Mouse (Mus musculus): ENCODE measurements around the gene Hmox1. TPM values are rescaled to one million over a fixed set of nuclear protein-coding genes. Genes with fewer than 3 reads are reported as not detected.
A peak's percentile ranks its signal among the peaks of the same experiment; 100 is the strongest.

Hmox1 gene
- polyA plus RNA-seq, 1 experiment from 2014 or later = 16.3 TPM

DNA sequence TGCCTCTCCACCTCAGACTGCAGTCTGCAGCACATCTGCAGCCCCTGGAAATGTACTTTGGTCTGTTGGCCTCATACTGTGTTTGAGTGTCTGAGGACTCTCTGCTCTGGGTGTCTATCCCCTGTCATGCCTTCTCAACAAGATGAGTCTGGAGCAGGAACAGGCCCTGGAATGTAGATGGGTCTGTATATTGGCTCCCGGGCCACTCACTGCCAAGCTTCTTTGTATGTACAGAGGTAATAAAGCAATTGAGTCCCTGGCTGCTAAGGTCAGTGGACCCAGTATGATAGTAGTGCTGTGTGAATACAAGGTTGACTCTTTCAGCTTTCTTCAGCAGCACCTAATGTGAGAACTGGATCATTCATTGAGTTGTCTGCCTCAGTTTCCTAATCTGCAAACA, 34.0 kb downstream of the Hmox1 start:
- 80% methylated on average over 1 of the region's 1 CpGs for WGBS
- Histone ChIP-seq H3K27ac (no peak overlapping the region), H3K36me3 (peaks cover 61% of the 10 kb centered on the region), H3K9ac (no peak overlapping the region), H3K4me2 (no peak overlapping the region), H3K9me3 (replicated peaks) (no peaks in the 10 kb centered on the region), H3K4me1 (replicated peaks) (no peaks in the 10 kb centered on the region), H3K27me3 (no peaks in the 10 kb centered on the region), H3K4me3 (no peak overlapping the region)
- no peak for ATAC-seq (replicated peaks; ENCODE audit: insufficient number of reproducible peaks, insufficient read depth, low FRiP score, low read depth)

DNA sequence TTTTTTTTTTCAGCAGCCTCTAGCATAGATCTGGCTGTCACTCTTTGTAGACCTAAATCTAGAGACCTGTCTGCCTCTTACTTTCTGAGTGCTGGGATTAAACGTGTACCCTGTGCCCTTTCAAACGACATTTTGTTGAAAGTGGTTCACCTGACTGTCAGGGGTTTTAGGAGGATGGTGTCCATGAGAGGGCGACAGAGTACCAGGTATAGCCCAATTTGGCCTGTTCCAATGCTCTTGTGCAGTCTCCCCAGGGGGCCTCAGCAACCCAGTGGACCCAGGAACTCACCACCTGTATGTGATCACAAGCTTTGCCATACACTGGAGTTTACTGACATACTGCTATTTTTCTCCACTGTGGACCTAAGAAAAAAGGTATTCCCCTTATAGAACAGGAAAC, 39.1 kb downstream of the Hmox1 start:
- no peak for ATAC-seq (replicated peaks; ENCODE audit: insufficient number of reproducible peaks, insufficient read depth, low FRiP score, low read depth)
- Histone ChIP-seq H3K4me3 (no peak overlapping the region), H3K4me2 (no peak overlapping the region), H3K9ac (no peak overlapping the region), H3K27ac (no peak overlapping the region), H3K4me1 (replicated peaks) (peaks cover 17% of the 10 kb centered on the region), H3K27me3 (no peaks in the 10 kb centered on the region), H3K9me3 (replicated peaks) (no peaks in the 10 kb centered on the region), H3K36me3 (peaks cover 14% of the 10 kb centered on the region)
- 9% methylated on average over 3 of the region's 3 CpGs for WGBS

DNA sequence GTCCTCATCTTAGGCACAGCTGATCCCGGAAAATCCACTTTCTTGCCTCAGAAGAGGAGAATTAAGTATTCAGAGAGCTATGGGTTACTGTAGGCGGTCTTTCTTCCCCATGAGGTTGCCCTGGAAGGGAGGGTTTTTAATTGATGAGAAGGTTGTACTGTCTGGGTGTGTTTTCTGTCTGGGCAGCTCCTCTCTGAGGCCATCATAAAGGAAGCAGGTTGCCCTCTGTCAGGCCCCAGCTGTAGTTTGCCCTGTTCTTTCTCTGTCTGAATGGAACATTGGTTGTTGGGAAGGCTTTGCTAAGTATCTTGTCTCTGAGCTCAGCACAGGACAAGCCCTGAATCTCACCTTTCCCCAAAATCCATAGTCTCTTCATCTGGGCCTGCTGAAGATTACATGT, 40.0 kb downstream of the Hmox1 start:
- Histone ChIP-seq H3K4me1 (replicated peaks) (peaks cover 17% of the 10 kb centered on the region), H3K4me3 (no peak overlapping the region), H3K27me3 (no peaks in the 10 kb centered on the region), H3K9me3 (replicated peaks) (no peaks in the 10 kb centered on the region), H3K36me3 (peaks cover 8% of the 10 kb centered on the region), H3K27ac (no peak overlapping the region), H3K9ac (no peak overlapping the region), H3K4me2 (no peak overlapping the region)
- ATAC-seq (replicated peaks; ENCODE audit: insufficient number of reproducible peaks, insufficient read depth, low FRiP score, low read depth) = no peak
- 96% methylated on average over 2 of the region's 2 CpGs for WGBS

DNA sequence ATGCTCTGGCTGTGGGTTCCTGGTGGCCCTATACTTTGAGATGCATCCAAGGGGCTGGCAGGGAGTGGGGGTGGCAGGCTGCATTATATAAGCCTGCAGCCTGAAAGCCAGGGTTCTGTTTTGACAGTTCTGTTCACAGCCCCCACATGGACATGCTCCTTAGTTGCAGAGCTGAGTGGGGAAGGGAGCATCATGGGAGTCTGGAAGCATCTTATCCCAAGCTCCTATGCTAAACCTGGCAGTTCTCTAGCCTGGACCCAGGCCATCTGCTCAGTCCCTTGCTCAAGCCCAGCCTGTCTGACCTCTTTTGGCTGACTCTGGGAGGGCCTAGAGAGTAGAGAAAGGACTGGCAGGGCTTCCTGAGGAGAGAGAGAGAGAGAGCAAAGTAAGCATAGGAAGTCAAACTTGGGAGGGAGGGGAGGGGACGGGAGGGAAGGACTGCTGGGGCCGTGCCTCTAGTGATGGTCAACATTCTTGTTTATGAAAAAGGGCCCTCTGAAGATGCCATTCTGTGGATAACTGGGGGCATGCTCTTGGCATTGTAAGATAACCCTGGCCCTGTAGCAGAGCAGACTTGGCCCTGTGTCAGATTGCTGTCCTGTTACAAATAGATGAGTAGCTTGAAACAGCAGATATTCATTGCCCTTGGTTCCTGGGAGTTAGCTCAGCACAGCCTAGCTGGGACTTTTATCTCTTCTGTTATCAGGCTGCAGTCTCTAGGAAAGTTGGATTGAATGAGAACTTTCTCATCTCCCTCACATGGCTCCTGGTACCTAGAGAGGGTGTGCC, 41.4 kb downstream of the Hmox1 start:
- ATAC-seq (replicated peaks; ENCODE audit: insufficient number of reproducible peaks, insufficient read depth, low FRiP score, low read depth) = peak; percentile 74

DNA sequence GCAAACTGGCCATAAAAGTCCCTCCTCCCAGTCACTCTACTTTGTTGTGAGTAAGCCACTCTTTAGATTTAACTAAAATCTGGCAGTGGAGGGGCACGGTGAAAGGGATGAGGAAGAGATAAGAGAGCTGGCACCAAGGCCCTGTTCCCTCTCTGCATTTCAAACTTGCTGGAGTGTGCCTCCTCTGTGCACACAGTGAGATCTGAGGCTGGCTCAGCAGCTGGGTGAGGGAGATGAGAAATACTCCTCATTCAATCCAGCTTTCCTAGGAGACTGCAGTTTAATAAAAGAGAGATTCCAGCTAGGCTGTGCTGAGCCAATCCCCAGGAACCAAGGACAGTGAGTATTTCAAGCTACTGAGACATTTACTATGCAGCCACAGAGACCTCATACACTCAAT, 42.3 kb downstream of the Hmox1 start:
- 7% methylated on average over 1 of the region's 1 CpGs for WGBS
- H3K27ac ChIP-seq = no peak overlapping the region

More for the DNA sequence above, 41.4 kb downstream of the Hmox1 start:
- no peak overlapping the region for H3K9ac ChIP-seq
- H3K36me3 ChIP-seq = no peaks in the 10 kb centered on the region
- peaks cover 17% of the 10 kb centered on the region for H3K4me1 ChIP-seq (replicated peaks)
- H3K27ac ChIP-seq = peak overlapping the region; percentile 33; the same call in 1 of the 2 replicates
- no peaks in the 10 kb centered on the region for H3K9me3 ChIP-seq (replicated peaks)
- no peak overlapping the region for H3K4me3 ChIP-seq
- no peak overlapping the region for H3K4me2 ChIP-seq
- 25% methylated on average over 2 of the region's 2 CpGs for WGBS
- no peaks in the 10 kb centered on the region for H3K27me3 ChIP-seq

DNA sequence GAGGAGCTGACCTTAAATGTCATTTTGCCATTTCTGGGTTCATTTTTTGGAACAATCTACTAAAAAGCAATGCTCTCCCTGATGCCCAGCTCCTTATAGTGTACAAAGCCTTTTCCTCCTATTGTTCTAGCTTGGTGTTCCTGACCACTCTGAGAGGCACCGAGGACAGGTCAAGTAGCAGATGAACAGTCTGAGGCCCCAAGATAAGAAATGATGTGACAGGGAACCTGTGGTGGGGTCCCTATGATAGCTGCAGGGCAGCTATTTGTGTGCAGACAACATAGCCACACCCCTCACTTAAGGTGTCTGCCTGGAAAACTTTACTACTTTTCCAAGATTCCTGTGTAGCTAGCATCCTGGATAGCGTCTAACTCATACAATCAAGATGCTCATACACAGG, 42.8 kb downstream of the Hmox1 start:
- ATAC-seq (replicated peaks; ENCODE audit: insufficient number of reproducible peaks, insufficient read depth, low FRiP score, low read depth) = no peak
- Histone ChIP-seq H3K4me1 (replicated peaks) (peaks cover 17% of the 10 kb centered on the region), H3K4me3 (no peak overlapping the region), H3K27me3 (no peaks in the 10 kb centered on the region), H3K27ac (no peak overlapping the region), H3K9me3 (replicated peaks) (no peaks in the 10 kb centered on the region), H3K9ac (no peak overlapping the region), H3K36me3 (no peaks in the 10 kb centered on the region), H3K4me2 (no peak overlapping the region)
- 50% methylated on average over 2 of the region's 2 CpGs for WGBS

More for the DNA sequence above, 42.3 kb downstream of the Hmox1 start:
- H3K9ac ChIP-seq = no peak overlapping the region
- ATAC-seq (replicated peaks; ENCODE audit: insufficient number of reproducible peaks, insufficient read depth, low FRiP score, low read depth) = no peak
- no peak overlapping the region for H3K4me2 ChIP-seq
- H3K36me3 ChIP-seq = no peaks in the 10 kb centered on the region
- no peaks in the 10 kb centered on the region for H3K9me3 ChIP-seq (replicated peaks)
- H3K4me3 ChIP-seq = no peak overlapping the region
- H3K27me3 ChIP-seq = no peaks in the 10 kb centered on the region
- H3K4me1 ChIP-seq (replicated peaks) = peaks cover 17% of the 10 kb centered on the region

DNA sequence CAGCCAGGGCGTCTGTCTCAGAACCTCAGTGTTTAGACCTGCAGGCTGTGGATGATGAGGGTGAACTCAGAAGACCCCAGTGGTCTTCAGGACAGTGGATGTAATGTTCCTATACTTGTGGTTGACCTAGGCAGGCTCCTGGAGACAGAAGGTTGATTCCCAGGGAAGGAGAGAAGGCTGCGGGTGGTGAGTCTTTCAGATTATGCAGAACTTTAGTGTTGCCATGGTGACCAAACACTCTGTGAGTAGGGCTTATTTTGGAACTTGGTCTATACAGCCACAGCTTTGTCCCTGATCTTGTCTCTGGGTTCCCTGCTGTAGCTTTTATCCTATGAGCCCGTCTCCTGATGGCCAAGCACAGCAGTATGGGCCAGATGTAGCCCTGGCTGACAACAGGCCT, 44.1 kb downstream of the Hmox1 start:
- no peak; the same call in 1 of the 2 replicates for ATAC-seq (replicated peaks; ENCODE audit: insufficient number of reproducible peaks, insufficient read depth, low FRiP score, low read depth)
- Histone ChIP-seq H3K27ac (no peak overlapping the region), H3K4me1 (replicated peaks) (peaks cover 17% of the 10 kb centered on the region), H3K9me3 (replicated peaks) (no peaks in the 10 kb centered on the region), H3K36me3 (no peaks in the 10 kb centered on the region), H3K27me3 (no peaks in the 10 kb centered on the region), H3K4me2 (no peak overlapping the region), H3K9ac (no peak overlapping the region), H3K4me3 (no peak overlapping the region)
- 66% methylated on average over 3 of the region's 3 CpGs for WGBS

Other genes with a start within 250 kb of the Hmox1 start
- gene Isx, start 220.4 kb upstream of the Hmox1 start, polyA plus RNA-seq (2015; fragmentation: Nextera tagmentation; extraction: Ambion mirVana) = 0.13 TPM in 1 of 2 replicates, not detected in the other
- 18.2 and 18.3 TPM in 2 replicates for gene Hmgxb4, start 100.3 kb upstream of the Hmox1 start, polyA plus RNA-seq (2015; fragmentation: Nextera tagmentation; extraction: Ambion mirVana)
- 41.3 and 46.9 TPM in 2 replicates for gene Tom1, start 59.9 kb upstream of the Hmox1 start, polyA plus RNA-seq (2015; fragmentation: Nextera tagmentation; extraction: Ambion mirVana)
- 56.2 and 92.8 TPM in 2 replicates for gene Mcm5, start 15.9 kb downstream of the Hmox1 start, polyA plus RNA-seq (2015; fragmentation: Nextera tagmentation; extraction: Ambion mirVana)
- 0.62 and 0.91 TPM in 2 replicates for gene Rasd2, start 120.3 kb downstream of the Hmox1 start, polyA plus RNA-seq (2015; fragmentation: Nextera tagmentation; extraction: Ambion mirVana)

Measured in heart, embryonic 15.5 days (tissue).